Mouse (Mus musculus) adrenal gland, adult 18-20 months (tissue): ENCODE data around the gene Sec11a. TPM values are rescaled to one million over a fixed set of nuclear protein-coding genes. Genes with fewer than 3 reads are reported as not detected.

Source experiments
- DNase-seq, 2 experiments: peaks; one replicate each; pipeline ENCODE4 v3.0.0; 2021 to 2022; ENCODE audit warnings: low spot score in 2 of 2
- total RNA-seq, 2 experiments: library from RNA; stranded (reverse); gene quantifications; 1 replicate in 1 of 2; 2 replicates in 1 of 2; pipeline ENCODE4 v1.2.3; 2021

The Sec11a gene
- total RNA-seq, 2 experiments from 2014 or later: 91.6 to 94.5 TPM

GRCm38 (mm10) chr7:80862475-80862874 lies 85.1 kb downstream of the Sec11a start:
- no peak for DNase-seq

GRCm38 (mm10) chr7:80860729-80861274 lies 86.8 kb downstream of the Sec11a start, which contains the start of gene Zscan2:
Gene Zscan2 (plus strand): TSS chr7:80860920.
- DNase-seq: peak; percentile 74 to 85

GRCm38 (mm10) chr7:80860227-80860626 lies 87.4 kb downstream of the Sec11a start:
- peak in 1 of 2 experiments; percentile 48 for DNase-seq

- peak; percentile 71 to 80 for DNase-seq
These were observed 90.4 kb downstream of the Sec11a start for GRCm38 (mm10) chr7:80857181-80857580.

GRCm38 (mm10) chr7:80855316-80855715 lies 92.3 kb downstream of the Sec11a start:
- no peak for DNase-seq

Other genes with a start within 250 kb of the Sec11a start
- gene Iqgap1, start 121.8 kb downstream of the Sec11a start, total RNA-seq: 10 to 100 TPM; 73.6 to 79.1 TPM
- 1 to 10 TPM; 4.7 to 5.3 TPM for gene Zscan2, start 86.9 kb downstream of the Sec11a start, total RNA-seq
- gene Wdr73, start 46.5 kb downstream of the Sec11a start, total RNA-seq: 10 to 100 TPM; 12.6 to 15.6 TPM
- gene Nmb, start 42.7 kb downstream of the Sec11a start, total RNA-seq: 1 to 10 TPM; 2.6 to 3.3 TPM
- 10 to 100 TPM; 25.4 to 35.8 TPM for gene Zfp592, start 45.9 kb upstream of the Sec11a start, total RNA-seq
- under 1 TPM; 0.17 to 0.48 TPM for gene Alpk3, start 109.8 kb upstream of the Sec11a start, total RNA-seq
- under 1 TPM in 1 of 2 experiments, not detected in 1; 0.10 TPM for gene Slc28a1, start 167.0 kb upstream of the Sec11a start, total RNA-seq